Mouse (Mus musculus): ENCODE measurements around the gene Dalrd3. TPM values are rescaled to one million over a fixed set of nuclear protein-coding genes. Genes with fewer than 3 reads are reported as not detected.

Dalrd3 gene
- polyA plus RNA-seq, 1 experiment from 2014 or later, result 167 TPM

DNA sequence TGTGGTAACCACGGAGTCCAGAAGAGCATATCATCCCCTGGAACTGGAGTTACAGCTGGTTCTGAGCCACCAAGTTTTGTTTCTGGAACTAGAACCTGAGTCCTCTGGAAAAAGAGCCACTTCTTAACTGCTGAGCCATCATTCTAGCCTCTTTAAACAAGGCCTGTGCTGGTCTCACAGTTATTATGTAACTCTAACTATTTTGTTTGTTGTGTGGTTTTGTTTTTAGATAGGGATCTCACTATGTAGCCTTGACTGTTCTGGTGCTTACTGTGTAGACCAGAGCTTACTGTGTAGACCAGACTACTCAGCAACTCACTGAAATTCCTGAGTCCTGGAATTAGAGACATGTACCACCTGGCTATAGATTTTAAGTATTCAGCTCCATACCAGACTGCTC is 22.8 kb upstream of the Dalrd3 start:
- no peak for ATAC-seq (replicated peaks; ENCODE audit: insufficient number of reproducible peaks, low FRiP score, low TSS enrichment, low read depth)
- H3K9me3 ChIP-seq (replicated peaks; ENCODE audit: control insufficient read depth, low read length), result no peaks in the 10 kb centered on the region
- H3K27me3 ChIP-seq (ENCODE audit: control insufficient read depth, insufficient read depth, low read length), result no peaks in the 10 kb centered on the region
- no peak overlapping the region for H3K9ac ChIP-seq (replicated peaks; ENCODE audit: low read length)
- H3K36me3 ChIP-seq (replicated peaks; ENCODE audit: control insufficient read depth, insufficient read depth, low read depth, low read length), result peaks cover 21% of the 10 kb centered on the region
- no peak overlapping the region for H3K27ac ChIP-seq (replicated peaks; ENCODE audit: low read depth, low read length)
- H3K4me2 ChIP-seq (ENCODE audit: low read depth, low read length), result no peak overlapping the region
- no peaks in the 10 kb centered on the region for H3K4me1 ChIP-seq (ENCODE audit: control insufficient read depth, insufficient read depth, low read length)
- H3K4me3 ChIP-seq (ENCODE audit: low read depth, low read length), result no peak overlapping the region
- no peak for DNase-seq (ENCODE audit: low spot score)
- WGBS, result 98% methylated on average over 1 of the region's 1 CpGs

DNA sequence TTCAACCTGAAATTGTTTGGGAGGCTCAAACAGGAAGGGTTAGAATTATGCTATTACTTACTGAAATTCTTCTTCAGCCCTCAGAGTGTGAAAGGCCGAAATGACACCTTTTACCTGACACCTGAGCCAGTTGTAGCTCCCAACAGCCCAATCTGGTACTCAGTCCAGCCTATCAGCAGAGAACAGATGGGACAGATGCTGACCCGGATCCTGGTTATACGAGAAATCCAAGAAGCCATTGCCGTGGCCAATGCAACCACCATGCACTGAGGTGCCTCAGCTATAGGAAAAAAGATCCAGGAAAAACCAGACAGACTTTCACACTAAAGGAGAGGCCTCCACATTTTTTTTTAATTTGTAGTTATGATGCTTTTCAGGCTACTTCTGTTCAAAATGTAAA is 10.5 kb upstream of the Dalrd3 start:
- H3K27ac ChIP-seq (replicated peaks; ENCODE audit: low read depth, low read length), result no peak overlapping the region
- H3K27me3 ChIP-seq (ENCODE audit: control insufficient read depth, insufficient read depth, low read length), result no peaks in the 10 kb centered on the region
- no peak overlapping the region for H3K4me2 ChIP-seq (ENCODE audit: low read depth, low read length)
- no peak overlapping the region for H3K9ac ChIP-seq (replicated peaks; ENCODE audit: low read length)
- ATAC-seq (replicated peaks; ENCODE audit: insufficient number of reproducible peaks, low FRiP score, low TSS enrichment, low read depth) (no peak), DNase-seq (ENCODE audit: low spot score) (no peak)
- H3K4me3 ChIP-seq (ENCODE audit: low read depth, low read length), result no peak overlapping the region
- no peaks in the 10 kb centered on the region for H3K9me3 ChIP-seq (replicated peaks; ENCODE audit: control insufficient read depth, low read length)
- no peaks in the 10 kb centered on the region; the same call in 1 of the 2 replicates for H3K4me1 ChIP-seq (ENCODE audit: control insufficient read depth, insufficient read depth, low read length)
- WGBS, result 89% methylated on average over 4 of the region's 4 CpGs
- H3K36me3 ChIP-seq (replicated peaks; ENCODE audit: control insufficient read depth, insufficient read depth, low read depth, low read length), result peaks cover 12% of the 10 kb centered on the region

DNA sequence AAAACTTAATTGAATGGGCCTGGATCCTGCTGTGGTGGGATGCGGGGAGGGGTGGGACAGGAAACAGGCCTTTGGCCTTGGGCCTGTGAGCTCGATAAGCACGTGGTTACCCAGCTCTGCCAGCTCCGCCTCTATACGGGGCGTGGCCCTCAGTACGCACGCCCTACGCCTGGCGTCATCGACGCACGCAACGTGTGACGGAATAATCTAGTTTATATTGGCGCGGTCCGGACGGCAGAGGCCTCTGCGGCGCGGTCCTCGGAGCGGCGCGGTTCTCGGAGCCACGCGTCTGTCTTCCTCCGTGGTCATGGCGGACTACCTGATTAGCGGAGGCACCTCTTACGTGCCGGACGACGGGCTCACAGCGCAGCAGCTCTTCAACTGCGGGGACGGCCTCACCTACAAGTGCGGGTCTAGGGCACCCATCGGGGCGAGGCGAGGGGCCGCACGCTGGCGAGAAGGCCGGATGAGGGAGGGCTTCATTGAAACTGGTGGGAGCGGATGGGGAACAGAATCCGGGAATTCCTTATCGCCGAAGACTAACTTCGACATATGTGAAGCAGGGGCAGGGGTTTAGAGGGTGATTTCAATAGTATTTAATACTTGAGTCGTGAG is 9.4 kb upstream of the Dalrd3 start, which contains the start of gene Impdh2:
TSS of gene Impdh2 (plus strand) at position 60 of the 615 bp plus-strand sequence.
- H3K27me3 ChIP-seq (ENCODE audit: control insufficient read depth, insufficient read depth, low read length), result no peaks in the 10 kb centered on the region
- peak within 1 kb of the TSS; percentile 59 for H3K4me3 ChIP-seq (ENCODE audit: low read depth, low read length)
- WGBS, result under 1% methylated on average over 50 of the region's 53 CpGs
- peaks cover 12% of the 10 kb centered on the region for H3K36me3 ChIP-seq (replicated peaks; ENCODE audit: control insufficient read depth, insufficient read depth, low read depth, low read length)
- peak within 1 kb of the TSS; percentile 69 for H3K9ac ChIP-seq (replicated peaks; ENCODE audit: low read length)
- DNase-seq (ENCODE audit: low spot score), result peak; percentile 99
- peak; percentile 97 for ATAC-seq (replicated peaks; ENCODE audit: insufficient number of reproducible peaks, low FRiP score, low TSS enrichment, low read depth)
- no peaks in the 10 kb centered on the region for H3K9me3 ChIP-seq (replicated peaks; ENCODE audit: control insufficient read depth, low read length)
- no peak within 1 kb of the TSS; the same call in 1 of the 2 replicates for H3K27ac ChIP-seq (replicated peaks; ENCODE audit: low read depth, low read length)
- H3K4me1 ChIP-seq (ENCODE audit: control insufficient read depth, insufficient read depth, low read length), result no peaks in the 10 kb centered on the region; the same call in 1 of the 2 replicates
- peak within 1 kb of the TSS; percentile 62 for H3K4me2 ChIP-seq (ENCODE audit: low read depth, low read length)

DNA sequence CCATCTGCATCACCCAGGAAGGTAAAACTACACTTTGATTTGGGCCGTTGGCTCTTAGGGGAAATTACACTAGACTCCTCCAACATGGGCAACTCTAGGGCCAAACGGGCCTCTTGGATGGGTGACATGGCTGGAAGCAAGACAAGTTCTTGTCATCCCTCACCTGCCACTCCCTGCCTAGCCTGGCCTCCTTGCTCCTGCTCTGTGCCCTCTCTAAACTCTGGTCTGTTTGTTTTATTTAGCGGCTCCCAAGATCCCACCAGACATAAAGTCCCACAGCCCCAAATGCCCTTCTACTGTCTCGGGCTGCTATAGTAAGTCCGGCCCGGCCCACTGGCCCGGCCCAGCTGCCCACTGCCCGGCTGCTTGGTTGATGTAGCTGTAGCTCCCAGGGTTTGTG is 6.0 kb upstream of the Dalrd3 start:
- no peak for DNase-seq (ENCODE audit: low spot score)
- ATAC-seq (replicated peaks; ENCODE audit: insufficient number of reproducible peaks, low FRiP score, low TSS enrichment, low read depth), result no peak
- H3K4me3 ChIP-seq (ENCODE audit: low read depth, low read length), result no peak overlapping the region

DNA sequence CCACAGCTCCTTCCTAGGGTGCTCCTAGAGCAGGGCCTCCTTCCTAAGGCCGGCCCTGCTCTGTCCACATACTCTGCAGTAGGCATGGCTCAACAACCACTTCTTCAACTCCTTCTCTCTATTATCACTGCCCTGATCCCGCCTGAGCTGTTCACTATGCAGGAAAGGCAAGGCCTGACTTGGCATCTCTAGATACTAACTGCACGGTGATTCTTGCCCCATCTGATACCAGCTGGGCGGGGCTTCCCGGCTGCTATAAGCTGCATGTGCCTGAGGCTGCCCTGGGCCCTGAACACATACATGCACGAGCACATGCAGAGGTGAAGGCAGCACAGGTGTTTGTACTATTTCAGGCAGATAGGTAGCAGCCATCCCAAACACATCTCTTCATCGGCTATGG is 5.6 kb upstream of the Dalrd3 start:
- H3K36me3 ChIP-seq (replicated peaks; ENCODE audit: control insufficient read depth, insufficient read depth, low read depth, low read length), result no peaks in the 10 kb centered on the region; the same call in none of the 2 replicates
- H3K4me3 ChIP-seq (ENCODE audit: low read depth, low read length), result no peak overlapping the region
- no peak overlapping the region for H3K27ac ChIP-seq (replicated peaks; ENCODE audit: low read depth, low read length)
- DNase-seq (ENCODE audit: low spot score), result no peak
- H3K27me3 ChIP-seq (ENCODE audit: control insufficient read depth, insufficient read depth, low read length), result no peaks in the 10 kb centered on the region
- H3K4me1 ChIP-seq (ENCODE audit: control insufficient read depth, insufficient read depth, low read length), result peaks cover 9% of the 10 kb centered on the region
- H3K4me2 ChIP-seq (ENCODE audit: low read depth, low read length), result no peak overlapping the region
- no peak overlapping the region for H3K9ac ChIP-seq (replicated peaks; ENCODE audit: low read length)
- no peaks in the 10 kb centered on the region for H3K9me3 ChIP-seq (replicated peaks; ENCODE audit: control insufficient read depth, low read length)
- WGBS, result 87% methylated on average over 7 of the region's 7 CpGs
- no peak for ATAC-seq (replicated peaks; ENCODE audit: insufficient number of reproducible peaks, low FRiP score, low TSS enrichment, low read depth)

More for the DNA sequence above, 6.0 kb upstream of the Dalrd3 start:
- peaks cover 9% of the 10 kb centered on the region for H3K4me1 ChIP-seq (ENCODE audit: control insufficient read depth, insufficient read depth, low read length)
- no peaks in the 10 kb centered on the region; the same call in none of the 2 replicates for H3K36me3 ChIP-seq (replicated peaks; ENCODE audit: control insufficient read depth, insufficient read depth, low read depth, low read length)
- no peak overlapping the region for H3K27ac ChIP-seq (replicated peaks; ENCODE audit: low read depth, low read length)
- H3K4me2 ChIP-seq (ENCODE audit: low read depth, low read length), result no peak overlapping the region
- 94% methylated on average over 8 of the region's 8 CpGs for WGBS
- no peak overlapping the region for H3K9ac ChIP-seq (replicated peaks; ENCODE audit: low read length)
- no peaks in the 10 kb centered on the region for H3K9me3 ChIP-seq (replicated peaks; ENCODE audit: control insufficient read depth, low read length)
- no peaks in the 10 kb centered on the region for H3K27me3 ChIP-seq (ENCODE audit: control insufficient read depth, insufficient read depth, low read length)

DNA sequence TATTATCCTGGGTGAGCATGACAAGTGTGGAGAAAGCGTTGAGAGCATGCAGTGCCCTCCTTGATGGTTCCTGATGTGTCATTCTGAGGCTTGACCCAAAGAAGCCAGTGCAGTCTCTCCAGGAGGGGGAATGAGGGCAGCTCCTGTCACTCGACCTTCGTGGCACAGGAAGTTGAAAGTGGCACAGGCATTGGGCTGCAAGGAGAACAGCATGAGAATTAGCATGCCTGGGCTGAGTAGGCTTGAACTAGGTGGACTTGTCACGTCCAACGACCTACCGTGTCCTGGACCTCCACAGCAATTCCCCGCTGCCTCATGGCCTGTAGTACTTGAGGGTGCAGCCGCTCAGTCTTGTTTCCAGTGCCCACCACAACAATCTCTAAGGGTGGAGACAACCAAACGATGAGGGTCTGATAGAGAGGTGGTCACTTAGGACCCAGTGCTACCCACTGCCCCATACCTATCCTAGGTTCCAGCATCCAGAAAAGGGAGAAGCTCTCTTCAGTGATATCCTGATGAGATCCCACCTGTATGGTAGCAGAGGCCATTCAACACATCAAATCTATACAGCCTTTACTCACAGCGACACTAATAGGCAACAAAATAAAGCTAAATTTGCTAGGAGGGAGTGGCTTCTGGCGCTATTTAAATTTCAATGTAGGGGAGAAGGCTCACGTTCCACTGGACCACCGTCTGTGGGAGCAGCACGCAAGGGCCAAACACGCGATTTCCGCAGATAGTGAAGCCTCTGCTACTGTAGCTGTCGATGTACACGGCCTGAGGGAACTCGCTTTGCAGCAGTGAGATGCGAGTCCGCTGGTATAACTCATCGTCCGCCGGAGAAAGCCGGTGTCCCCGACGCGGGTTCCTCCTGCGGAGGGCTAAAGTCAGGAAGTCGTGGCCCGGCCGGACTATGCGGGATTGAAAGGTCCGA is 3.5 kb upstream of the Dalrd3 start:
- H3K9me3 ChIP-seq (replicated peaks; ENCODE audit: control insufficient read depth, low read length), result no peaks in the 10 kb centered on the region
- DNase-seq (ENCODE audit: low spot score) (no peak), ATAC-seq (replicated peaks; ENCODE audit: insufficient number of reproducible peaks, low FRiP score, low TSS enrichment, low read depth) (no peak)
- H3K36me3 ChIP-seq (replicated peaks; ENCODE audit: control insufficient read depth, insufficient read depth, low read depth, low read length), result no peaks in the 10 kb centered on the region; the same call in none of the 2 replicates
- peak overlapping the region; percentile 97 for H3K4me2 ChIP-seq (ENCODE audit: low read depth, low read length)
- 12% methylated on average over 35 of the region's 35 CpGs for WGBS
- peak overlapping the region; percentile 72 for H3K4me3 ChIP-seq (ENCODE audit: low read depth, low read length)
- H3K4me1 ChIP-seq (ENCODE audit: control insufficient read depth, insufficient read depth, low read length), result peaks cover 10% of the 10 kb centered on the region
- H3K9ac ChIP-seq (replicated peaks; ENCODE audit: low read length), result peak overlapping the region; percentile 82
- peak overlapping the region; percentile 76 for H3K27ac ChIP-seq (replicated peaks; ENCODE audit: low read depth, low read length)
- H3K27me3 ChIP-seq (ENCODE audit: control insufficient read depth, insufficient read depth, low read length), result no peaks in the 10 kb centered on the region

DNA sequence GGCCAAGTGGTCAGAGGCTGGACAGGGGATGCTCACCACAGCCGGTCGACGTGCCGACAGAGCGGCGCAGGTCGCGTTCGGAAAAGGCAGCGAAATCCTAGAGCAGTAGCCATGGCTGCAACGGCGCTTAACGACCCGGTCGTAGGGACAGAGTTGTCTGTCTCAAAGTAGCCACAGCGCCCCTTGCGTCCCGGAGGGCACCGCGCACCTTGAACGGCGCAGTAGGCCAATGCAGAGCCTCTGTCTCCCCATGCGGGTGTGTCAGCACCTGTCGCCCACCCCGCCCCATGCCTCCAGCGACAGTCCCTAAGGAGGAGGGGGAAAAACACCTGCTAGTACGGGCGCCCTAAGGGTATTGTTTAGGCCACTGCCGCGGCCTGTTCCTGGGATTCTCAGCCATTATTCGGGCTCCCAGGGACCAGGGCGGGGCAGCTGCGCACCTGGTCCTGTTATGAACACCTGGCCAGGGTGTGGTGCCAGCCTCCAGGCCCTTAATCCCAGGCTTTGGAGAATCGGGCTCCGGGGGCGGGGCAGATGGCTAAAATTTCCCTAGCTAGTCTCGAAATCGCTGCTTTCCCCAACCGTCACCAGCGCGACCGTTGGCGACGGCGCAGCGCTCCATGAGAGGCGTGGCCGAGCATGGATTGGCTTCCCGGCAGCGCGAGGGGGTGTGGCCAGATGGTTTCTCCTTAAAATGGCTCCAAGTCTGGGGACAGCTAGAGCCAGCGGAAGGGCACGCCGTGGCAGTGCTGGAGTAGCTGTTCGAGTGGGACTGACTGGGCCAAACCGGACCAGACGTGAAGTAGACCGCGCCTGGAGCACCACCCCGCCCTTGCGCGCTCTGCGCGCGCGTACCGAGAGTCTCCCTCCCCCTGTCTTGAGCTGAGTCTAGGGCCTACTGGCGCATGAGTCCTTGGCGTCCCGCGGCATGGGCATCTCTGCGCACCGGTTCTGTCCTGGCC is 2.6 kb upstream of the Dalrd3 start, which contains the start of gene Ndufaf3:
TSS of gene Ndufaf3 (minus strand) at position 620 of the 962 bp plus-strand sequence.
- peaks cover 10% of the 10 kb centered on the region for H3K4me1 ChIP-seq (ENCODE audit: control insufficient read depth, insufficient read depth, low read length)
- H3K27ac ChIP-seq (replicated peaks; ENCODE audit: low read depth, low read length), result peak within 1 kb of the TSS; percentile 76
- peak within 1 kb of the TSS; percentile 97 for H3K4me2 ChIP-seq (ENCODE audit: low read depth, low read length)
- peaks cover 4% of the 10 kb centered on the region for H3K36me3 ChIP-seq (replicated peaks; ENCODE audit: control insufficient read depth, insufficient read depth, low read depth, low read length)
- H3K27me3 ChIP-seq (ENCODE audit: control insufficient read depth, insufficient read depth, low read length), result no peaks in the 10 kb centered on the region
- WGBS, result under 1% methylated on average over 73 of the region's 73 CpGs
- ATAC-seq (replicated peaks; ENCODE audit: insufficient number of reproducible peaks, low FRiP score, low TSS enrichment, low read depth), result peak; percentile 77
- H3K9ac ChIP-seq (replicated peaks; ENCODE audit: low read length), result peak within 1 kb of the TSS; percentile 82
- peak within 1 kb of the TSS; percentile 72 for H3K4me3 ChIP-seq (ENCODE audit: low read depth, low read length)
- DNase-seq (ENCODE audit: low spot score), result peak; percentile 96
- no peaks in the 10 kb centered on the region for H3K9me3 ChIP-seq (replicated peaks; ENCODE audit: control insufficient read depth, low read length)
